Mouse (Mus musculus) E14TG2a.4 (cell line): Measurements from ENCODE around the gene Rpgrip1.
"Not testable (repeated sequence)": the region's sequence is repeated elsewhere in the genome, so short reads cannot be mapped to it uniquely, and the experiment has no call there.

Experiments used
- CTCF ChIP-seq: conservative IDR thresholded peaks from 2 replicates; pipeline ENCODE4 v1.5.1; 2014; ENCODE audit warnings: low read length
- NANOG ChIP-seq: IDR thresholded peaks from 2 replicates; pipeline ENCODE4 v1.6.1; 2014; ENCODE audit warnings: borderline replicate concordance, low read length, mixed read lengths
- POU5F1 ChIP-seq: IDR thresholded peaks from 2 replicates; pipeline ENCODE4 v1.6.1; 2014; ENCODE audit warnings: low read length, borderline replicate concordance

GRCm38 (mm10) chr14:52097191-52097590 is 13.3 kb upstream of the Rpgrip1 start:
- not testable (repeated sequence) for TF ChIP-seq CTCF, POU5F1, NANOG
